Mouse (Mus musculus) olfactory bulb, adult 2 months (tissue): ENCODE results near the gene Prkn.

ENCODE experiments used
- CTCF ChIP-seq: fragments of 200-500 bp; IDR thresholded peaks from 2 replicates; pipeline ENCODE4 v1.5.1; 2012; ENCODE audit warnings: low read depth, mild to moderate bottlenecking, low read length, moderate library complexity; ENCODE audit not compliant: insufficient read depth
- POLR2A ChIP-seq: fragments of 200-500 bp; IDR thresholded peaks from 2 replicates; pipeline ENCODE4 v1.6.1; 2012; ENCODE audit warnings: mild to moderate bottlenecking, low read depth, low read length, moderate library complexity; ENCODE audit not compliant: insufficient read depth

GRCm38 (mm10) chr17:11516165-11516564 lies 676.0 kb downstream of the Prkn start:
- TF ChIP-seq CTCF (no peak), POLR2A (no peak)
